Mouse (Mus musculus): ENCODE results near the gene Zfp512. TPM values are rescaled to one million over a fixed set of nuclear protein-coding genes. Genes with fewer than 3 reads are reported as not detected.
"Not testable (repeated sequence)": the region's sequence is repeated elsewhere in the genome, so short reads cannot be mapped to it uniquely, and the experiment has no call there.

Gene Zfp512
- polyA plus RNA-seq (2014; fragmentation: Nextera tagmentation; extraction: Ambion mirVana): 34.4 and 44.0 TPM in 2 replicates

DNA sequence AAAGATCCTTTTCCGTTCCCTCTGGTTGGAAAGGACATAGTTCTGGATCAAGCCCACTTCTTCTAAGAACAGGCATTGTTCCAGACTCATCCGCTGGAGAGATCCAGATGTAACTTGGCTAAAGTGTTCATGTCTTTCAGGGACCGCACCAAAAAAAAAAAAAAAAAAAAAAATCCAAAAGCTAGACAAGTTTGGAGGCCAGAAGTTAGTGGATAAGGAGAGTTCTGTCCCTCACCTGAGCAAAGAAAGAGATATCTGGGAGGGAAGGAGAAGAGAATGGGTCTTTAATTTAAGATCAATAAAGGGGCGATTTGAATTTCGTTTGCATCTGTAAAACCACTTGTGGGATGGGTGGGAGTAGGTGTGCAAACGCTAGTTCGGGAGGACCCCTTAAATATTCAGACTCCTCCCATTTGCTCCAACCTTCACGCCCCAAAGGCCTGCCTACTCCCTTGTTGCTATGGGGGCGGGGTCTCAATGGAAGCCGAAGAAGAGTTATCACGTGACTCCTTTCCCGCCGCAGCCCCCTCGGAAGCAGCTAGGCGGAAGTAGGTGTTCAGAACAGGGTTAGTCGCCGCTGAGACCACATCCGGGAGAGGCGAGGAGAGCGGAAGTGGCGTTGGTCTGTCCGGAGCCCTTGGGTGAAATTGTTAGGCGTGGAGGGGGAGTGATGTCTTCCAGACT is at the start of gene Zfp512:
Zfp512 (plus strand) TSS at position 554 of the 684 bp plus-strand sequence.
- Histone ChIP-seq H3K4me1 (ENCODE audit: control insufficient read depth, insufficient read depth, low read length) (0 out of 2 replicates have a peak, but pooled peaks cover 6% of the 10 kb centered on the region), H3K9ac (ENCODE audit: low read depth, low read length) (peak within 1 kb of the TSS; percentile 81), H3K4me3 (ENCODE audit: low read depth, low read length) (peak within 1 kb of the TSS; percentile 50), H3K9me3 (replicated peaks; ENCODE audit: control insufficient read depth, low read length) (no peaks in the 10 kb centered on the region), H3K36me3 (ENCODE audit: control insufficient read depth, insufficient read depth, low read length) (no peaks in the 10 kb centered on the region), H3K27me3 (ENCODE audit: control insufficient read depth, insufficient read depth, low read length) (no peaks in the 10 kb centered on the region), H3K27ac (ENCODE audit: low read depth, low read length) (peak within 1 kb of the TSS; percentile 57; the same call in 1 of the 2 replicates), H3K4me2 (peak within 1 kb of the TSS; percentile 83)
- ATAC-seq (replicated peaks; ENCODE audit: insufficient number of reproducible peaks, low FRiP score, low TSS enrichment): peak; percentile 97
- WGBS (ENCODE audit: insufficient replicate concordance): 6% methylated on average over 23 of the region's 23 CpGs

DNA sequence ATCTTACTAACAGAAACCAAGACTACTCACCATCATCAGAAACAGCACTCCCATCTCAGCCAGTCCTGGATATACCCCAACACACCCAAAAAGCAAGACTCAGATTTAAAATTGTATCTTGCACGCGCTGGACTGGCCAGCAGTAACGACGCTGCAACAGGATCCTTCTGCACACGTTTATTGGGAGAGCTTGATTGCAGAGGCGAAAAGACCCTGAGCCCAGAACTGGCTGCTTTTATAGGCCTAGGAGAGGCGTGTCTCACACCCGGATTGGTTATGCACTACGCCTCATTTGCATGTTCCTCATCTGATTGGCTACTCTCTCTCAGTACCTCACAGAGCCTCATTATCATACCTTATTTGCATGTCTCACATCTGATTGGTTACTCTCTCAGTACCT is 17.5 kb upstream of the Zfp512 start:
- not testable (repeated sequence) for H3K27me3 ChIP-seq (ENCODE audit: control insufficient read depth, insufficient read depth, low read length); H3K4me2 ChIP-seq; H3K4me3 ChIP-seq (ENCODE audit: low read depth, low read length); ATAC-seq (replicated peaks; ENCODE audit: insufficient number of reproducible peaks, low FRiP score, low TSS enrichment); H3K4me1 ChIP-seq (ENCODE audit: control insufficient read depth, insufficient read depth, low read length); H3K36me3 ChIP-seq (ENCODE audit: control insufficient read depth, insufficient read depth, low read length); H3K9ac ChIP-seq (ENCODE audit: low read depth, low read length); H3K9me3 ChIP-seq (replicated peaks; ENCODE audit: control insufficient read depth, low read length); H3K27ac ChIP-seq (ENCODE audit: low read depth, low read length)
- 94% methylated on average over 9 of the region's 9 CpGs for WGBS (ENCODE audit: insufficient replicate concordance)

DNA sequence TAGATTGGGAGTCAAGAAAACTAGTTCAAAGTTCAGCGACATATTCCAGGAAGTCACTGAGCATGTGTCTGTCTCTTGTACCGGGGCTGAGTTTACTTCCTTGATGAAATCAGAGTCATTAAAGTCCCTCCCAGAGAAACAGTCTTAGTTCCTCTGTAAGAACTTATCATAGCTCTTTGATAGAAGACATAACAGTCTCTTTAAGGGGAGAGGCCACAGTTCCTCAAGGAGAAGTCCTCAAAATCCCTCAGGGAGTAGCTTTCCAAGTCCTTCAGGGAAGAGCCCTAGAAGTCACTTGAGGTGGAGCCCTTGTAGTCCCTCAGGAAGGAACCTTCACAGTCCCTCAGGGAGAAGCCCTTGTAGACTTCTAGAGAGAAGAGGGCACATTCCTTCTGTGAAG is 895 bp upstream of the Zfp512 start:
- Histone ChIP-seq H3K4me2 (no peak overlapping the region), H3K4me1 (ENCODE audit: control insufficient read depth, insufficient read depth, low read length) (0 out of 2 replicates have a peak, but pooled peaks cover 6% of the 10 kb centered on the region), H3K4me3 (ENCODE audit: low read depth, low read length) (no peak overlapping the region), H3K36me3 (ENCODE audit: control insufficient read depth, insufficient read depth, low read length) (no peaks in the 10 kb centered on the region), H3K9ac (ENCODE audit: low read depth, low read length) (no peak overlapping the region), H3K27me3 (ENCODE audit: control insufficient read depth, insufficient read depth, low read length) (no peaks in the 10 kb centered on the region), H3K9me3 (replicated peaks; ENCODE audit: control insufficient read depth, low read length) (no peaks in the 10 kb centered on the region), H3K27ac (ENCODE audit: low read depth, low read length) (no peak overlapping the region)
- no peak for ATAC-seq (replicated peaks; ENCODE audit: insufficient number of reproducible peaks, low FRiP score, low TSS enrichment)
- WGBS (ENCODE audit: insufficient replicate concordance): 83% methylated on average over 2 of the region's 2 CpGs

DNA sequence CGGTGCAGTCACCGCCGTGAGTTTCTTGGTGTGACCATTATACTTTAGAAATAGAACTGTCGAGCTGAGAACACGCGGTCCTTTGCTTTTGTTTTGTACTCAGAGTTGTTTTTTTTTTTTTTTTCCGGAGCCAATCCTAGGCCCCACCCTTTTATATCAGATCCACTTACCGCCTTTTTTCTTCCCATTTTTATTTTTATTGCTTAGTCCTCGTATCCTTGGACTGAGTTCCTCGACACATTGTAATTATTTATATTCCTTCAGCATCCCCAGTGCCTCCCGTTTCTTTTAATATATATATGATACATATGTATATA is 289 bp downstream of the Zfp512 start:
- no peaks in the 10 kb centered on the region for H3K36me3 ChIP-seq (ENCODE audit: control insufficient read depth, insufficient read depth, low read length)
- peak; percentile 13; the same call in 1 of the 2 replicates for ATAC-seq (replicated peaks; ENCODE audit: insufficient number of reproducible peaks, low FRiP score, low TSS enrichment)
- WGBS (ENCODE audit: insufficient replicate concordance): under 1% methylated on average over 11 of the region's 11 CpGs
- peak overlapping the region; percentile 71; the same call in 1 of the 2 replicates for H3K9ac ChIP-seq (ENCODE audit: low read depth, low read length)
- 0 out of 2 replicates have a peak, but pooled peaks cover 6% of the 10 kb centered on the region for H3K4me1 ChIP-seq (ENCODE audit: control insufficient read depth, insufficient read depth, low read length)
- peak overlapping the region; percentile 57; the same call in 1 of the 2 replicates for H3K27ac ChIP-seq (ENCODE audit: low read depth, low read length)
- no peaks in the 10 kb centered on the region for H3K9me3 ChIP-seq (replicated peaks; ENCODE audit: control insufficient read depth, low read length)
- H3K27me3 ChIP-seq (ENCODE audit: control insufficient read depth, insufficient read depth, low read length): no peaks in the 10 kb centered on the region
- H3K4me2 ChIP-seq: peak overlapping the region; percentile 83
- peak overlapping the region; percentile 50 for H3K4me3 ChIP-seq (ENCODE audit: low read depth, low read length)

DNA sequence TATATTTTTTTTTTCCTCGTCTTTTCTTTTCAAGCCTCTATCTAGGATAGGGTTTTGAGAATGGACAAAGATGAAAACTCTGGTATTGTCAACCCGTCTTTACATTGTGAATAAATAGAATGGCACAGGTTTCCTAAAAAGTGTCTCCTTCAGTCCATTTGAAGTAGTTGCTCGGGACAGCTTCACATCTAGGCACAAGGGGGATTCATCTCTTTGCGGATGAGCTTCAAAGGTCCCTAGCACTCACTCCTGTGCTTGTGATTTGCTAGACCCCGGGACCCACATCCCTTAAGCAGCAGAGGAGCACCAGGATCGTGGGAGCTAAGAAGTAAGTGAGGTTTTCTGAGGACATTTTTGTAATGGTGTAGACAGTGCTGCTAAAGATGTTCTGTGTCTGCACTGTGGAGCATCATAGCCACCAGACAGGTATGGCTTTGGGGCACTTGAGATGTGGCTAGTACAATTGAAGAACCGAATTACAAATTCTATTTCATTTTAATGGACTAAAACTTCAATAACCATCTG is 717 bp downstream of the Zfp512 start:
- Histone ChIP-seq H3K4me2 (peak overlapping the region; percentile 83), H3K9me3 (replicated peaks; ENCODE audit: control insufficient read depth, low read length) (no peaks in the 10 kb centered on the region), H3K36me3 (ENCODE audit: control insufficient read depth, insufficient read depth, low read length) (no peaks in the 10 kb centered on the region), H3K27me3 (ENCODE audit: control insufficient read depth, insufficient read depth, low read length) (no peaks in the 10 kb centered on the region), H3K4me3 (ENCODE audit: low read depth, low read length) (peak overlapping the region; percentile 50), H3K4me1 (ENCODE audit: control insufficient read depth, insufficient read depth, low read length) (0 out of 2 replicates have a peak, but pooled peaks cover 6% of the 10 kb centered on the region), H3K27ac (ENCODE audit: low read depth, low read length) (no peak overlapping the region), H3K9ac (ENCODE audit: low read depth, low read length) (peak overlapping the region; percentile 81)
- 15% methylated on average over 7 of the region's 7 CpGs for WGBS (ENCODE audit: insufficient replicate concordance)
- ATAC-seq (replicated peaks; ENCODE audit: insufficient number of reproducible peaks, low FRiP score, low TSS enrichment): no peak

DNA sequence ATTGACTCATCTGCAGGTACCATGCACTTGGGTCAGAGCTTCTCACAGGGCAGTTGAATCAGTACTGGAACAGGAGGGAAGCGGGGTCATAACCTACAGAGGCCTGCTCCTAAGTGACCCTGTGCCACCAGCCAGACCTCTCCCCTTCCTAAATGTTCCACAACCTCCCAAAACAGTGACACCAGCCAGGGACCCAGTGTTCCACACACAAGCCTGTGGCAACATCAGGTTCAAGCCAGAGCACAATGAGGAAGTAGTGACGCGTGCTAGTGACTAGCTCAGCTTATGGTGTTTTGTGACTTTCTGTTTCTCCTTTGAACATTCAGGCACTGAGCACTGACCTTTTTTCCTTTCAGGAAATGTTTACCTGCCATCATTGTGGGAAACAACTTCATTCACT is 15.6 kb downstream of the Zfp512 start:
- 97% methylated on average over 3 of the region's 3 CpGs for WGBS (ENCODE audit: insufficient replicate concordance)

DNA sequence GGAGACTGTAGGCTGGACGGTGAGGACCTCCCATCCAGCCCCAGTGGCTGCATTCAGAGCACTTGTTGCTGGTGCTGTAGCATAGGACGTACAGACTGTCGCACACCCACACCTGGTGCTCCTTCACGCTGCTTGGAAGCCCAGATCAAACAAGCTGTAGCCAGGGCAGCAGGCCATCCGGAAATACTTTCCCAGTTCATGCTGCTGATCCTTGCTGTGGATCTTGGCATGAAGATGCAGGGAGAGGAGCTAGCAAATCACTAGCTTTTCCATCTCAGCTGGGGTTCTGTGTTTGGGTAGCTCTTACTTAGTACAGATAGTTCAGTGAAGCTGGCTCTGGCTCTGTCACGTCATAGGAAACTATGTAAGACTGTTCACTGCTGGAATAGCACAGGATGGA is 17.5 kb downstream of the Zfp512 start:
- Histone ChIP-seq H3K36me3 (ENCODE audit: control insufficient read depth, insufficient read depth, low read length) (peaks cover 45% of the 10 kb centered on the region), H3K27ac (ENCODE audit: low read depth, low read length) (no peak overlapping the region), H3K9me3 (replicated peaks; ENCODE audit: control insufficient read depth, low read length) (no peaks in the 10 kb centered on the region), H3K4me1 (ENCODE audit: control insufficient read depth, insufficient read depth, low read length) (no peaks in the 10 kb centered on the region), H3K9ac (ENCODE audit: low read depth, low read length) (no peak overlapping the region), H3K27me3 (ENCODE audit: control insufficient read depth, insufficient read depth, low read length) (no peaks in the 10 kb centered on the region), H3K4me2 (no peak overlapping the region), H3K4me3 (ENCODE audit: low read depth, low read length) (no peak overlapping the region)
- ATAC-seq (replicated peaks; ENCODE audit: insufficient number of reproducible peaks, low FRiP score, low TSS enrichment): no peak
- WGBS (ENCODE audit: insufficient replicate concordance): 85% methylated on average over 6 of the region's 6 CpGs

More for the DNA sequence above, 15.6 kb downstream of the Zfp512 start:
- H3K9me3 ChIP-seq (replicated peaks; ENCODE audit: control insufficient read depth, low read length): no peaks in the 10 kb centered on the region
- ATAC-seq (replicated peaks; ENCODE audit: insufficient number of reproducible peaks, low FRiP score, low TSS enrichment): no peak
- H3K4me1 ChIP-seq (ENCODE audit: control insufficient read depth, insufficient read depth, low read length): no peaks in the 10 kb centered on the region
- no peak overlapping the region for H3K27ac ChIP-seq (ENCODE audit: low read depth, low read length)
- H3K36me3 ChIP-seq (ENCODE audit: control insufficient read depth, insufficient read depth, low read length): peaks cover 27% of the 10 kb centered on the region
- H3K27me3 ChIP-seq (ENCODE audit: control insufficient read depth, insufficient read depth, low read length): no peaks in the 10 kb centered on the region
- H3K4me3 ChIP-seq (ENCODE audit: low read depth, low read length): no peak overlapping the region
- no peak overlapping the region for H3K4me2 ChIP-seq
- no peak overlapping the region for H3K9ac ChIP-seq (ENCODE audit: low read depth, low read length)

DNA sequence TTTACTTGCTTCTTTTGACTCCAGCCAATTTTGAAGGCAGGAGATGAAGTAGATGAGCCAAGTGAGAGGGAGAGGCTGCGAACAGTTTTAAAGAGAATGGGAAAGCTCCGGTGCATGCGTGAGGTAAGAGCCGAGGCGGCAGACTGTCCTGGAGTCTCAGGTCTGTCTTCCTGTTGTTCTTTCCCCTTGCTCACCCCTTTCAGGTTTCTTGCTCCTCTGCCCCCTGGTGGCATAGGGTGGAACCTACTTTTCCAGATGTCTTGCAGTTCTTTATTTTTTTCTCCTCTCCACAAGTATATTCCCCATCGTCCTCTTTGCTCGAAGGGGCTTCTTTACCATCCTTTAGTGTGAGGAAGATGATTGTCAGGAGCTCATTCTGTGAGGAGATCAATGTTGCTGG is 18.1 kb downstream of the Zfp512 start:
- ATAC-seq (replicated peaks; ENCODE audit: insufficient number of reproducible peaks, low FRiP score, low TSS enrichment): no peak

DNA sequence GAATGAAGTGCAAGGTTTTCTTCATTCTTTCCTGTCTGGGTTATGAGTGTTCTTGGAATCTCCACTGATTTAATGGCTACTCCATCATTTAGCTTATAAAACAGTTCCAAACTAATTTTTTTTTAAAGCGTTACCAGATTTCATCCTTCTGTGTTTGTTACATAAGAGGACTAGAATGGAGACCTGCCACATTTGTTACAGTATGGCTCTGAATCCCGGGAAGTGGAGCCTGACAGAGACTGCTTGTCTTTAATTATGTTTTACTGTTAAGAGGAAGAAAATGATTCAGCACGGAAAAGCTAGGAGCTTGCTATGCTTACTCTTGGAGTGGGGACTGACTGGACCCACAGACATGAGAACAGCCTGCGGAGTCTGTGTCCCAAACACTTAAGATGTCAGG is 28.3 kb downstream of the Zfp512 start:
- H3K4me3 ChIP-seq (ENCODE audit: low read depth, low read length): no peak overlapping the region
- no peak overlapping the region for H3K4me2 ChIP-seq
- no peak overlapping the region for H3K27ac ChIP-seq (ENCODE audit: low read depth, low read length)
- no peaks in the 10 kb centered on the region for H3K4me1 ChIP-seq (ENCODE audit: control insufficient read depth, insufficient read depth, low read length)
- H3K36me3 ChIP-seq (ENCODE audit: control insufficient read depth, insufficient read depth, low read length): peaks cover 19% of the 10 kb centered on the region
- H3K9me3 ChIP-seq (replicated peaks; ENCODE audit: control insufficient read depth, low read length): no peaks in the 10 kb centered on the region
- no peak overlapping the region for H3K9ac ChIP-seq (ENCODE audit: low read depth, low read length)
- 89% methylated on average over 4 of the region's 4 CpGs for WGBS (ENCODE audit: insufficient replicate concordance)
- H3K27me3 ChIP-seq (ENCODE audit: control insufficient read depth, insufficient read depth, low read length): no peaks in the 10 kb centered on the region
- no peak for ATAC-seq (replicated peaks; ENCODE audit: insufficient number of reproducible peaks, low FRiP score, low TSS enrichment)

More for the DNA sequence above, 18.1 kb downstream of the Zfp512 start:
- H3K4me2 ChIP-seq: no peak overlapping the region
- H3K36me3 ChIP-seq (ENCODE audit: control insufficient read depth, insufficient read depth, low read length): peaks cover 45% of the 10 kb centered on the region
- H3K27ac ChIP-seq (ENCODE audit: low read depth, low read length): no peak overlapping the region
- H3K4me3 ChIP-seq (ENCODE audit: low read depth, low read length): no peak overlapping the region
- no peaks in the 10 kb centered on the region for H3K4me1 ChIP-seq (ENCODE audit: control insufficient read depth, insufficient read depth, low read length)
- H3K9me3 ChIP-seq (replicated peaks; ENCODE audit: control insufficient read depth, low read length): no peaks in the 10 kb centered on the region
- no peak overlapping the region for H3K9ac ChIP-seq (ENCODE audit: low read depth, low read length)
- no peaks in the 10 kb centered on the region for H3K27me3 ChIP-seq (ENCODE audit: control insufficient read depth, insufficient read depth, low read length)
- WGBS (ENCODE audit: insufficient replicate concordance): 64% methylated on average over 7 of the region's 7 CpGs
